8 mouse cellular contexts compared by ENCODE assay signal in genomic region chr10:80136952-80137625, GRCm38 (mm10). TPM values are rescaled to one million over a fixed set of nuclear protein-coding genes. Genes with fewer than 3 reads are reported as not detected.
DNase-seq lines count a peak whose midpoint lies in the region; ATAC-seq and TF ChIP-seq lines count a peak whose summit lies in the region.

No protein-coding gene starts in this region.

- WGBS in heart, embryonic 12.5 days = 5% methylated on average over 29 of the region's 29 CpGs
- 2% methylated on average over 24 of the region's 29 CpGs for WGBS in hindbrain, embryonic 16.5 days
- 5% methylated on average over 29 of the region's 29 CpGs for WGBS in stomach, embryonic 16.5 days

- no peak overlapping the region for H3K27ac ChIP-seq in heart, embryonic 12.5 days (ENCODE audit: poor library complexity, severe bottlenecking)
- H3K27ac ChIP-seq in ES-E14 (ENCODE audit: insufficient read depth, low read depth, low read length, poor library complexity, severe bottlenecking) = no peak overlapping the region
- H3K27ac ChIP-seq in hindbrain, embryonic 16.5 days (ENCODE audit: low read depth, low read length) = peak overlapping the region; percentile 92
- H3K27ac ChIP-seq in stomach, embryonic 16.5 days (ENCODE audit: low read length) = peak overlapping the region; percentile 82

- in situ Hi-C loops in ES-E14 (cut with MboI; ENCODE audit: low sequenced_read_pairs in 2 of 2, unreplicated experiment in 2 of 2) = no loop called here

- H3K4me2 ChIP-seq in heart, embryonic 12.5 days = peak overlapping the region; percentile 100
- peak overlapping the region; percentile 75 for H3K4me2 ChIP-seq in hindbrain, embryonic 16.5 days (ENCODE audit: low read length)
- peak overlapping the region; percentile 99 for H3K4me2 ChIP-seq in stomach, embryonic 16.5 days (ENCODE audit: low read depth, low read length)

- H3K36me3 ChIP-seq in heart, embryonic 12.5 days = peaks cover 11% of the 10 kb centered on the region
- peaks cover 33% of the 10 kb centered on the region for H3K36me3 ChIP-seq in ES-E14 (ENCODE audit: control insufficient read depth, insufficient read depth, low read length, poor library complexity, severe bottlenecking)
- peaks cover 27% of the 10 kb centered on the region; the same call in 1 of the 2 replicates for H3K36me3 ChIP-seq in hindbrain, embryonic 16.5 days (ENCODE audit: control insufficient read depth, insufficient read depth, low read length)
- H3K36me3 ChIP-seq in stomach, embryonic 16.5 days (ENCODE audit: control insufficient read depth, insufficient read depth, low read length) = 0 out of 2 replicates have a peak, but pooled peaks cover 3% of the 10 kb centered on the region

- peaks cover 41% of the 10 kb centered on the region for H3K27me3 ChIP-seq in heart, embryonic 12.5 days (replicated peaks)
- H3K27me3 ChIP-seq in hindbrain, embryonic 16.5 days (replicated peaks; ENCODE audit: control insufficient read depth, insufficient read depth, low read length) = no peaks in the 10 kb centered on the region
- H3K27me3 ChIP-seq in stomach, embryonic 16.5 days (ENCODE audit: control insufficient read depth, insufficient read depth, low read length) = peaks cover 3% of the 10 kb centered on the region; the same call in 1 of the 2 replicates

- ATAC-seq in heart, embryonic 12.5 days (ENCODE audit: insufficient number of reproducible peaks, low FRiP score) = no peak
- no peak for ATAC-seq in hindbrain, embryonic 16.5 days
- ATAC-seq in stomach, embryonic 16.5 days (ENCODE audit: insufficient read depth, low FRiP score) = no peak

- peak overlapping the region; percentile 90 for H3K9ac ChIP-seq in heart, embryonic 12.5 days
- peak overlapping the region; percentile 29; the same call in 1 of the 2 replicates for H3K9ac ChIP-seq in ES-E14 (ENCODE audit: insufficient read depth, low read depth, low read length, poor library complexity, severe bottlenecking)
- H3K9ac ChIP-seq in hindbrain, embryonic 16.5 days (ENCODE audit: low read depth, low read length) = peak overlapping the region; percentile 88
- peak overlapping the region; percentile 60 for H3K9ac ChIP-seq in stomach, embryonic 16.5 days (ENCODE audit: low read length)

- intact Hi-C loops in heart, postnatal 25 days (cut with DNase I) = loop anchor here (5.0 kb wide), 1 partner anchor 150 kb away; the partner anchor contains the start of gene Cnn2

- H3K4me1 ChIP-seq in heart, embryonic 12.5 days (replicated peaks) = peaks cover 52% of the 10 kb centered on the region
- H3K4me1 ChIP-seq in ES-E14 (ENCODE audit: control insufficient read depth in 2 of 2, insufficient read depth in 2 of 2, low read length in 2 of 2, poor library complexity in 1 of 2) = peaks cover 5 to 14% of the 10 kb centered on the region in 2 experiments; a peak in 3 of 4 replicates
- H3K4me1 ChIP-seq in hindbrain, embryonic 16.5 days (ENCODE audit: control insufficient read depth, insufficient read depth, low read depth, low read length) = peaks cover 30% of the 10 kb centered on the region
- peaks cover 28% of the 10 kb centered on the region for H3K4me1 ChIP-seq in stomach, embryonic 16.5 days (ENCODE audit: control insufficient read depth, insufficient read depth, low read length)

- DNase-seq in heart, postnatal 25 days (ENCODE audit: low spot score) = no peak
- DNase-seq in ES-E14 (ENCODE audit: low read depth, low spot score) = no peak
- peak; percentile 53 to 72 for DNase-seq in cerebellum, postnatal 25 days
- DNase-seq in lung, postnatal 10 days = peak; percentile 54
- DNase-seq in urinary bladder, postnatal 4 days (ENCODE audit: low spot score in 2 of 2) = no peak

- H3K9me3 ChIP-seq in heart, embryonic 12.5 days (replicated peaks) = 0 out of 2 replicates have a peak, but pooled peaks cover 4% of the 10 kb centered on the region
- no peaks in the 10 kb centered on the region for H3K9me3 ChIP-seq in ES-E14 (ENCODE audit: control insufficient read depth, insufficient read depth, low read depth, low read length)
- H3K9me3 ChIP-seq in hindbrain, embryonic 16.5 days (ENCODE audit: control insufficient read depth, low read length) = no peaks in the 10 kb centered on the region
- no peaks in the 10 kb centered on the region for H3K9me3 ChIP-seq in stomach, embryonic 16.5 days (replicated peaks; ENCODE audit: control insufficient read depth, low read length)

- H3K4me3 ChIP-seq in heart, embryonic 12.5 days = peak overlapping the region; percentile 79
- H3K4me3 ChIP-seq in ES-E14 (ENCODE audit: insufficient read depth in 1 of 2, low read depth in 1 of 2, low read length in 2 of 2, poor library complexity in 1 of 2, severe bottlenecking in 1 of 2) = peak overlapping the region; percentile 48 to 71
- peak overlapping the region; percentile 77 for H3K4me3 ChIP-seq in hindbrain, embryonic 16.5 days (ENCODE audit: low read length)
- H3K4me3 ChIP-seq in stomach, embryonic 16.5 days (replicated peaks; ENCODE audit: low read length) = peak overlapping the region; percentile 67

TF ChIP-seq in ES-E14, 5 proteins besides CTCF, POLR2A, EP300 and RAD21:
- TF ChIP-seq CHD2 (IDR thresholded peaks at IDR 0.05; ENCODE audit: low read depth, low read length) (no peak), MAFK (IDR thresholded peaks at IDR 0.05; ENCODE audit: insufficient read depth, low read depth, low read length) (no peak), ZNF384 (IDR thresholded peaks at IDR 0.05; ENCODE audit: low read depth, low read length) (no peak), ZC3H11A (IDR thresholded peaks at IDR 0.05; ENCODE audit: borderline replicate concordance, low read depth, low read length) (no peak), HCFC1 (IDR thresholded peaks at IDR 0.05; ENCODE audit: borderline replicate concordance, insufficient read depth, low read length) (no peak)

RNA-seq across cellular contexts. Expression of gene Atp5d, which starts 1.3 kb away (rescaled TPM):
- 827 and 861 TPM in 2 replicates for polyA plus RNA-seq in heart, embryonic 12.5 days (2016; fragmentation: Nextera tagmentation; extraction: Ambion mirVana)
- 1,000 to 10,000 TPM; 1,252 to 1,264 TPM for total RNA-seq in heart, postnatal 25 days (2021)
- total RNA-seq in ES-E14 (2012; rRNA removed) = 217 and 226 TPM in 2 replicates
- 554 and 581 TPM in 2 replicates for polyA plus RNA-seq in hindbrain, embryonic 16.5 days (2015; fragmentation: Nextera tagmentation; extraction: Ambion mirVana)
- polyA plus RNA-seq in stomach, embryonic 16.5 days (2015; fragmentation: Nextera tagmentation; extraction: Ambion mirVana) = 536 and 594 TPM in 2 replicates

RNA-seq across cellular contexts. Expression of gene Cbarp, which starts 3.5 kb away (rescaled TPM):
- polyA plus RNA-seq in heart, embryonic 12.5 days (2016; fragmentation: Nextera tagmentation; extraction: Ambion mirVana) = 1.7 and 3.6 TPM in 2 replicates
- 1 to 10 TPM; 2.4 to 3.1 TPM for total RNA-seq in heart, postnatal 25 days (2021)
- total RNA-seq in ES-E14 (2012; rRNA removed) = 20.9 and 41.0 TPM in 2 replicates
- polyA plus RNA-seq in hindbrain, embryonic 16.5 days (2015; fragmentation: Nextera tagmentation; extraction: Ambion mirVana) = 98.8 and 130 TPM in 2 replicates
- polyA plus RNA-seq in stomach, embryonic 16.5 days (2015; fragmentation: Nextera tagmentation; extraction: Ambion mirVana) = 3.1 and 3.9 TPM in 2 replicates

RNA-seq across cellular contexts. Expression of gene Midn, which starts 11.0 kb away (rescaled TPM):
- polyA plus RNA-seq in heart, embryonic 12.5 days (2016; fragmentation: Nextera tagmentation; extraction: Ambion mirVana) = 25.9 and 28.9 TPM in 2 replicates
- total RNA-seq in heart, postnatal 25 days (2021) = 100 to 1,000 TPM in 1 of 2 experiments, 10 to 100 TPM in 1; 92.1 to 120 TPM
- total RNA-seq in ES-E14 (2012; rRNA removed) = 38.3 and 42.6 TPM in 2 replicates
- 16.0 and 16.1 TPM in 2 replicates for polyA plus RNA-seq in hindbrain, embryonic 16.5 days (2015; fragmentation: Nextera tagmentation; extraction: Ambion mirVana)
- 7.8 and 9.8 TPM in 2 replicates for polyA plus RNA-seq in stomach, embryonic 16.5 days (2015; fragmentation: Nextera tagmentation; extraction: Ambion mirVana)

RNA-seq across cellular contexts. Expression of gene Stk11, which starts 21.5 kb away (rescaled TPM):
- polyA plus RNA-seq in heart, embryonic 12.5 days (2016; fragmentation: Nextera tagmentation; extraction: Ambion mirVana) = 10.8 and 13.8 TPM in 2 replicates
- 100 to 1,000 TPM; 133 to 138 TPM for total RNA-seq in heart, postnatal 25 days (2021)
- 124 and 141 TPM in 2 replicates for total RNA-seq in ES-E14 (2012; rRNA removed)
- polyA plus RNA-seq in hindbrain, embryonic 16.5 days (2015; fragmentation: Nextera tagmentation; extraction: Ambion mirVana) = 17.7 and 18.3 TPM in 2 replicates
- 14.5 and 14.8 TPM in 2 replicates for polyA plus RNA-seq in stomach, embryonic 16.5 days (2015; fragmentation: Nextera tagmentation; extraction: Ambion mirVana)

RNA-seq across cellular contexts. Expression of gene Cirbp, which starts 28.7 kb away (rescaled TPM):
- polyA plus RNA-seq in heart, embryonic 12.5 days (2016; fragmentation: Nextera tagmentation; extraction: Ambion mirVana) = 110 and 118 TPM in 2 replicates
- 10 to 100 TPM; 31.7 to 43.1 TPM for total RNA-seq in heart, postnatal 25 days (2021)
- 69.6 and 105 TPM in 2 replicates for total RNA-seq in ES-E14 (2012; rRNA removed)
- polyA plus RNA-seq in hindbrain, embryonic 16.5 days (2015; fragmentation: Nextera tagmentation; extraction: Ambion mirVana) = 288 and 311 TPM in 2 replicates
- 69.8 and 80.8 TPM in 2 replicates for polyA plus RNA-seq in stomach, embryonic 16.5 days (2015; fragmentation: Nextera tagmentation; extraction: Ambion mirVana)

Comparison
In these comparisons a context has a peak if more than half of its experiments do, and no peak if none do; other contexts are left out.
1. H3K27ac ChIP-seq: peak in hindbrain, embryonic 16.5 days (single experiment) and stomach, embryonic 16.5 days (single experiment); none in heart, embryonic 12.5 days (single experiment) and ES-E14 (single experiment).
2. H3K9ac ChIP-seq: peak in every context shown above with its lines; median percentile 90 in heart, embryonic 12.5 days; 88 in hindbrain, embryonic 16.5 days; 60 in stomach, embryonic 16.5 days; 29 in ES-E14.
3. DNase-seq: peak in cerebellum, postnatal 25 days (2 of 2) and lung, postnatal 10 days (single experiment); none in heart, postnatal 25 days (single experiment), ES-E14 (single experiment) and urinary bladder, postnatal 4 days (0 of 2).
4. RNA of gene Cbarp, which starts 3.5 kb away (polyA plus RNA-seq): 98.8 to 130 TPM in hindbrain, embryonic 16.5 days; 3.1 to 3.9 TPM in stomach, embryonic 16.5 days and 1.7 to 3.6 TPM in heart, embryonic 12.5 days; every median in the first group is over 10 times any median in the second.
5. Peak in every context shown above with its lines, with median percentiles within 50 percentile points of each other: H3K4me2 ChIP-seq and H3K4me3 ChIP-seq.